Mouse (Mus musculus): ENCODE data around the gene Gpr107. TPM values are rescaled to one million over a fixed set of nuclear protein-coding genes. Genes with fewer than 3 reads are reported as not detected.
"Not testable (repeated sequence)": the region's sequence is repeated elsewhere in the genome, so short reads cannot be mapped to it uniquely, and the experiment has no call there.

The Gpr107 gene
- polyA plus RNA-seq, 1 experiment, result 35.2 TPM

DNA sequence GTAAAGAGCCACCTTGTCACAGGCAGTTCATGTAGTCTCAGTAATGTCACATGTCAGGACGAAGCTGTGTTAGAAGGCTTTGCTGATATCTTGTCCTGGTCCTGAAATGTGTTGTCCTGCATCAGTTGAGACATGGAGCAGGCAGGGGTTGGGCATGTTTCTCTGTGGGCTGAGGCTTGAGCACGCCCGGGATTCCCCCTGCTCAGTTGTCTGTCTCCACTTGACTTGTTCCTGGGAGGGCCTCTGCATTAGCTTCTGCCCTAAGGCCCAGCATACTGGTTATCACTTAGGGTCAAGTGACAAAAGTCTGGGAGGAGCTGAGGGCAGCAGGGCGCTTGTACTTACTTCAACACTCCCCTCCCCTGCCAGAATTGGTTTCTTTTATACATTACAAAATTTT, 13.4 kb downstream of the Gpr107 start:
- no peak overlapping the region for H3ac ChIP-seq (ENCODE audit: control insufficient read depth, insufficient read length)
- H3K4me2 ChIP-seq (ENCODE audit: low read depth), result no peak overlapping the region
- H3K79me2 ChIP-seq (ENCODE audit: control insufficient read depth, insufficient read depth), result peaks cover 62% of the 10 kb centered on the region
- no peaks in the 10 kb centered on the region for H3K27me3 ChIP-seq (ENCODE audit: control insufficient read depth, insufficient read depth, insufficient read length)
- H3K4me3 ChIP-seq, result no peak overlapping the region
- no peak for TF ChIP-seq REST (IDR thresholded peaks at IDR 0.05; ENCODE audit: insufficient read depth, insufficient read length)
- no peak for TF ChIP-seq MAX (IDR thresholded peaks at IDR 0.05; ENCODE audit: low read depth)
- TF ChIP-seq MYOG (IDR thresholded peaks at IDR 0.05; ENCODE audit: control insufficient read depth in 1 of 3, insufficient read depth in 1 of 3, insufficient read length in 2 of 3, low read depth in 2 of 3), result no peak
- TF ChIP-seq USF1 (IDR thresholded peaks at IDR 0.05; ENCODE audit: low read depth), result no peak
- TF ChIP-seq MYOD1 (IDR thresholded peaks at IDR 0.05; ENCODE audit: control insufficient read depth in 1 of 3, insufficient read length in 2 of 3, low read depth in 2 of 3), result no peak
- H3K36me3 ChIP-seq (ENCODE audit: control insufficient read depth, insufficient read depth), result peaks cover 20% of the 10 kb centered on the region

DNA sequence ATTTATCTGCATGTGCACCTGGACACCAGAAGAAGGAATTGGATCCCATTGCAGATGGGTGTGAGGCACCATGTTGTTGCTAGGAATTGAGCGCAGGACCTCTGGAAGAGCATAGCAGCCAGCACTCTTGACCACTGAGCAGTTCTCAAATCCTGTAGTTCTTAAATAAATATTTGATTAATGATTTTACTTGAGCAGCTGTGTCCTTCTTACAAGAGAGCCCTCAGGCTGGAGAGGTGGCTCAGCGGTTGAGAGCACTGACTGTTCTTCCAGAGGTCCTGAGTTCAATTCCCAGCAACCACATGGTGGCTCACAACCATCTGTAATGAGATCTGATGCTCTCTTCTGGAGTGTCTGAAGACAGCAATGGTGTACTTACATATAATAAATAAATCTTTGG, 15.5 kb downstream of the Gpr107 start:
- H3K4me2 ChIP-seq (ENCODE audit: low read depth); H3K27me3 ChIP-seq (ENCODE audit: control insufficient read depth, insufficient read depth, insufficient read length); H3ac ChIP-seq (ENCODE audit: control insufficient read depth, insufficient read length); H3K4me3 ChIP-seq: not testable (repeated sequence)
- H3K79me2 ChIP-seq (ENCODE audit: control insufficient read depth, insufficient read depth), result peaks cover 44% of the 10 kb centered on the region
- H3K36me3 ChIP-seq (ENCODE audit: control insufficient read depth, insufficient read depth), result peaks cover 35% of the 10 kb centered on the region

DNA sequence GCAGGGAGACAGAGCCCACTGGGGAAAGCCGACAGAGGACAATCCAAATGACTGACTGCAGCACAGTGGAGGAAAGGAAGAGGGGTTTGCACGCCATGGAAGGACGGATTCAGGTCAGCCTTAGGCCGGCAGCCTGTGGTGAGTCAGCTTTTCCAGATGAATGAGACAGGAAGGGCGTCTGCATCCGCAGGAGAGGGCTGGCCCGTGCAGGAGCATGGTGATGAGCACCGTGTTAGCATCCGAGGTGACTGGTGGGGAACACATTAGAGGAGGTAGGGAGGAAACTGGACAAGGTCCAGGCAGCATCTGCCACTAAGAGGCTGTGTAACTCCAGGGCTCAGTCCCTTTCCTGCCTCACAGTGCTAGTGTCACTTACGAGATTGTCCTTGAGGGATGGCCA, 16.9 kb downstream of the Gpr107 start:
- Histone ChIP-seq H3K4me3 (no peak overlapping the region), H3K4me2 (ENCODE audit: low read depth) (no peak overlapping the region)
- no peak for TF ChIP-seq POLR2A (IDR thresholded peaks at IDR 0.05; ENCODE audit: insufficient read length, low read depth)
- TF ChIP-seq MYOG (IDR thresholded peaks at IDR 0.05; ENCODE audit: control insufficient read depth in 1 of 3, insufficient read depth in 1 of 3, insufficient read length in 2 of 3, low read depth in 2 of 3), result no peak
- TF ChIP-seq E2F4 (IDR thresholded peaks at IDR 0.05; ENCODE audit: insufficient read depth), result no peak
- TF ChIP-seq MYOD1 (IDR thresholded peaks at IDR 0.05; ENCODE audit: control insufficient read depth in 1 of 3, insufficient read length in 2 of 3, low read depth in 2 of 3), result no peak
- no peak for TF ChIP-seq MAX (IDR thresholded peaks at IDR 0.05; ENCODE audit: low read depth)
- TF ChIP-seq POLR2AphosphoS2 (IDR thresholded peaks at IDR 0.05; ENCODE audit: insufficient read length, low read depth), result no peak
- no peak for TF ChIP-seq CEBPB (IDR thresholded peaks at IDR 0.05; ENCODE audit: insufficient read depth, poor library complexity, severe bottlenecking)
- TF ChIP-seq SRF (IDR thresholded peaks at IDR 0.05; ENCODE audit: control insufficient read depth, insufficient read length, low read depth), result no peak
- no peak for TF ChIP-seq TCF3 (IDR thresholded peaks at IDR 0.05; ENCODE audit: insufficient read length, low read depth)
- TF ChIP-seq USF1 (IDR thresholded peaks at IDR 0.05; ENCODE audit: low read depth), result no peak
- no peak for TF ChIP-seq TCF12 (IDR thresholded peaks at IDR 0.05; ENCODE audit: insufficient read depth, poor library complexity, severe bottlenecking)
- TF ChIP-seq REST (IDR thresholded peaks at IDR 0.05; ENCODE audit: insufficient read depth, insufficient read length), result no peak

DNA sequence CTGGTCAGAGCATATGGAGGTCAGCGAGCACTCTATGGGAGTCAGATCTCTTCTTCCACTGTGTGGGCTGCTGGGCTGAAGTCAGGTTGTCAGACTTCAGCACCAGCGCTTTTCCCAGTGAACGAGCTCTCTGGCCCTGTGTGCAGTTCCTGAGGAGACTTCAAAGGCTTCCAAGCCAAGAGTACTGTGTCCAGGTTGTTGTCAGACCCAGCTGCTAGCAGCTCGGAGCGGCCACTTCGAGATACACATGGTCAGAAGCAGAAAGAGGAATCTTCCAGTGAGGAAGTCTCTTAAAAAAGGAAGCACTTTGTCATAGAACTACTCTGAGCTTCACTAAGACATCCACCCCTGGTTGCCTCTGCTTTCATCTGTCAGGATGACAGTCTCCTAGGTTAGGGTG, 18.0 kb downstream of the Gpr107 start:
- no peak overlapping the region for H3K4me3 ChIP-seq
- H3ac ChIP-seq (ENCODE audit: control insufficient read depth, insufficient read length), result no peak overlapping the region
- peaks cover 55% of the 10 kb centered on the region for H3K36me3 ChIP-seq (ENCODE audit: control insufficient read depth, insufficient read depth)
- H3K4me2 ChIP-seq (ENCODE audit: low read depth), result no peak overlapping the region
- no peaks in the 10 kb centered on the region for H3K27me3 ChIP-seq (ENCODE audit: control insufficient read depth, insufficient read depth, insufficient read length)
- TF ChIP-seq MYOG (IDR thresholded peaks at IDR 0.05; ENCODE audit: control insufficient read depth in 1 of 3, insufficient read depth in 1 of 3, insufficient read length in 2 of 3, low read depth in 2 of 3), result no peak
- TF ChIP-seq E2F4 (IDR thresholded peaks at IDR 0.05; ENCODE audit: insufficient read depth), result no peak
- no peak for TF ChIP-seq TCF3 (IDR thresholded peaks at IDR 0.05; ENCODE audit: insufficient read length, low read depth)
- TF ChIP-seq SRF (IDR thresholded peaks at IDR 0.05; ENCODE audit: control insufficient read depth, insufficient read length, low read depth), result no peak
- no peak for TF ChIP-seq REST (IDR thresholded peaks at IDR 0.05; ENCODE audit: insufficient read depth, insufficient read length)
- TF ChIP-seq POLR2AphosphoS2 (IDR thresholded peaks at IDR 0.05; ENCODE audit: insufficient read length, low read depth), result no peak
- TF ChIP-seq USF1 (IDR thresholded peaks at IDR 0.05; ENCODE audit: low read depth), result no peak
- TF ChIP-seq CEBPB (IDR thresholded peaks at IDR 0.05; ENCODE audit: insufficient read depth, poor library complexity, severe bottlenecking), result no peak
- no peak for TF ChIP-seq MAX (IDR thresholded peaks at IDR 0.05; ENCODE audit: low read depth)
- no peak for TF ChIP-seq POLR2A (IDR thresholded peaks at IDR 0.05; ENCODE audit: insufficient read length, low read depth)
- no peak for TF ChIP-seq TCF12 (IDR thresholded peaks at IDR 0.05; ENCODE audit: insufficient read depth, poor library complexity, severe bottlenecking)
- TF ChIP-seq MYOD1 (IDR thresholded peaks at IDR 0.05; ENCODE audit: control insufficient read depth in 1 of 3, insufficient read length in 2 of 3, low read depth in 2 of 3), result no peak
- H3K79me2 ChIP-seq (ENCODE audit: control insufficient read depth, insufficient read depth), result peaks cover 18% of the 10 kb centered on the region

More for the DNA sequence above, 16.9 kb downstream of the Gpr107 start:
- H3K79me2 ChIP-seq (ENCODE audit: control insufficient read depth, insufficient read depth), result peaks cover 29% of the 10 kb centered on the region
- H3K36me3 ChIP-seq (ENCODE audit: control insufficient read depth, insufficient read depth), result peaks cover 46% of the 10 kb centered on the region
- no peak overlapping the region for H3ac ChIP-seq (ENCODE audit: control insufficient read depth, insufficient read length)
- no peaks in the 10 kb centered on the region for H3K27me3 ChIP-seq (ENCODE audit: control insufficient read depth, insufficient read depth, insufficient read length)

DNA sequence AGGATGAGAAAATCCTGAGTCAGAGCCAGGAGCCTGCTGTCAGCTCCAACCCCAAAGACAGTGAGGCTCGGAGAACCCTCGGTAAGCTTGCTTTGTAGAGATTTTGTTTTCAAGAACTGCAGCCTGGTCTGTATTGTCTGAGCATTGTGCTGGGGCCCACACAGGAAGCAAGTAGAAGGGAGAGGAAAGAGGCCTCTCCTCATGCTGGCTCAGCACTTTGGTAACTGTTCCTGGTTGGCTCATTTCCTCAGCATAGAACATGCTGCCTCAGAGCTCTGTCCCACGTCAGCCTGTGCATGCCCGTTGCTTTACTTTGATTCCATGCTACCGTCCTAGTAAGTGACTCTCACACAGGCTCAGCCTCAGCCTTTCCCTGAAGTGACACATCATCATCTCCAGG, 19.9 kb downstream of the Gpr107 start:
- H3ac ChIP-seq (ENCODE audit: control insufficient read depth, insufficient read length), result no peak overlapping the region
- H3K4me3 ChIP-seq, result no peak overlapping the region
- no peaks in the 10 kb centered on the region for H3K27me3 ChIP-seq (ENCODE audit: control insufficient read depth, insufficient read depth, insufficient read length)
- H3K4me2 ChIP-seq (ENCODE audit: low read depth), result no peak overlapping the region
- peaks cover 60% of the 10 kb centered on the region for H3K36me3 ChIP-seq (ENCODE audit: control insufficient read depth, insufficient read depth)
- TF ChIP-seq CEBPB (IDR thresholded peaks at IDR 0.05; ENCODE audit: insufficient read depth, poor library complexity, severe bottlenecking) (no peak), POLR2AphosphoS2 (IDR thresholded peaks at IDR 0.05; ENCODE audit: insufficient read length, low read depth) (no peak), E2F4 (IDR thresholded peaks at IDR 0.05; ENCODE audit: insufficient read depth) (no peak), POLR2A (IDR thresholded peaks at IDR 0.05; ENCODE audit: insufficient read length, low read depth) (no peak), REST (IDR thresholded peaks at IDR 0.05; ENCODE audit: insufficient read depth, insufficient read length) (no peak), TCF12 (IDR thresholded peaks at IDR 0.05; ENCODE audit: insufficient read depth, poor library complexity, severe bottlenecking) (no peak), MAX (IDR thresholded peaks at IDR 0.05; ENCODE audit: low read depth) (no peak), MYOG (IDR thresholded peaks at IDR 0.05; ENCODE audit: control insufficient read depth in 1 of 3, insufficient read depth in 1 of 3, insufficient read length in 2 of 3, low read depth in 2 of 3) (no peak), MYOD1 (IDR thresholded peaks at IDR 0.05; ENCODE audit: control insufficient read depth in 1 of 3, insufficient read length in 2 of 3, low read depth in 2 of 3) (no peak), SRF (IDR thresholded peaks at IDR 0.05; ENCODE audit: control insufficient read depth, insufficient read length, low read depth) (no peak), USF1 (IDR thresholded peaks at IDR 0.05; ENCODE audit: low read depth) (no peak), TCF3 (IDR thresholded peaks at IDR 0.05; ENCODE audit: insufficient read length, low read depth) (no peak)
- peaks cover 2% of the 10 kb centered on the region for H3K79me2 ChIP-seq (ENCODE audit: control insufficient read depth, insufficient read depth)

Data from myocyte (in vitro differentiated cells).